Mouse (Mus musculus) activated CD4-positive, CD25-positive, alpha-beta regulatory T cell, adult 4 months (primary cell): Measurements from ENCODE around the gene Fam83b. TPM values are rescaled to one million over a fixed set of nuclear protein-coding genes. Genes with fewer than 3 reads are reported as not detected.

Experiments used
- ATAC-seq: one replicate; pipeline ENCODE4 v1.8.0; 2017
- polyA plus RNA-seq, 2 experiments: library from polyadenylated mRNA; unstranded; fragments of 100-300 nt; shearing (Covaris generic); gene quantifications; one replicate each; pipeline ENCODE4 v1.2.1; 2017

The Fam83b gene
- polyA plus RNA-seq, 2 experiments from 2014 or later: not detected

DNA sequence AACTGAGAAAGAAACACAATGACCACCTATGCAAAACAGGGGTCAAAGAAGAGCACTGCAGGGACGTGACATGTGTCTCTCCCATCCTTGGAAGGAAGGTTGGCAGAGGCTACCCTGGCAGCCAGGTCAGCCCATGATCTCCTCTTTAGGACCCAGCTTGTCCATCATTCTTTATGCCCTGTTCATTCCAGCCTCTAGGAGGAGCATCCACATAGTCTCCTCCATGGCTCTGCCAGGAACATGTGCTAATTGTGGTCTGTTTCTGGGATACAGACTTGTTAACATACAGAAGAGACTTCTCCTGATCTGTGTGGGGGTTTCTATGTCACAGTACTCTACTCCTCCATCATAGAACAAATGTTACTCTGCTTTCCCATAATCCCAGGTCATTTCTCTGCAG lies 48.3 kb downstream of the Fam83b start:
- no peak for ATAC-seq

DNA sequence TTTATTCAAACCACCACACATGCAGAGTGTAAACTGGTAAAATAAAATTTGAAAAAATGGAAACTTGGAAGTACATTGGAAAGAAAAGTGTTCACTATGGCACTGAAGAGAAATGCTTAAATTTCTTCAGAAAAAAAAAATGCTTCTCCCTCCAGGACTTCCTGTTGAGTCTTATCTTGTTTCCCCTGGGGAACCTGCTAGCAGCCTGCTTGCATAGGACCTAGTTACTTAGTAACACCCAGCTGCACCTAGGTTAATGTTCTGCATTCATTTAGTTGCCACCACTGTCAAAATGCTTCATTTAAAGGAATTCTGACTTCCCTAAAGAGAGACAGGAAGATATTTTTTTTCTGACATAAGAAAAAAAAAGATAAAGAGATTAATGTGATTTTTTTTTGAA lies 61.3 kb downstream of the Fam83b start:
- no peak for ATAC-seq

- no peak for ATAC-seq
Observed at GRCm38 (mm10) chr9:76489737-76490136, 77.2 kb downstream of the Fam83b start.

DNA sequence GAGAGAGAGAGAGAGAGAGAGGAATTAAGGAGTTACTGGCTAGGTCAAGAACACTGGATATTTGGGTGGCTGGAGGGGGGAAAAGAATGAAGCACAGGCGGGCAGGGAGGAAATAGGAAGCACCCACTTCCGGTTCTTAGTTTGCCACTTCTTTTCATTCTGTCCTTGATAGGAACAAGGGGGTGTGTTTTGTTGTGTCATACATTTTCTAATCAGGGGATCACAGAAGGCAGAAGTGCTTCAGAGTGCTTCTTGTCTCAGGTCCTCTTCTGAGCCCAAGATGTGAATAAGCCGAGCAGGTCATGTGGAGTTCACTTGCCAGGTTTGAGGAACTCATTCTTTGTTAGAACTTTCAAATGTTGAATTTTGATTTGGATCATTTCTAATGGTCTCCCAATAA lies 86.8 kb downstream of the Fam83b start:
- ATAC-seq: no peak

GRCm38 (mm10) chr9:76469500-76469899 lies 97.4 kb downstream of the Fam83b start:
- ATAC-seq: no peak

GRCm38 (mm10) chr9:76461547-76461946 lies 105.4 kb downstream of the Fam83b start:
- ATAC-seq: no peak

- no peak for ATAC-seq
Observed at GRCm38 (mm10) chr9:76455703-76456102, 111.2 kb downstream of the Fam83b start.

Other genes starting within 250 kb of the Fam83b start
- gene Hcrtr2, start 243.3 kb downstream of the Fam83b start, polyA plus RNA-seq: not detected